Mouse (Mus musculus) hindbrain, embryonic 13.5 days (tissue): Measurements from ENCODE around the gene Gnaq. TPM values are rescaled to one million over a fixed set of nuclear protein-coding genes. Genes with fewer than 3 reads are reported as not detected.
"Not testable (repeated sequence)": the region's sequence is repeated elsewhere in the genome, so short reads cannot be mapped to it uniquely, and the experiment has no call there.

ENCODE experiments used
- ATAC-seq: fragments of 200-750 bp; cut with Nextera tagmentation; 2 replicates; pipeline ENCODE4 v1.8.0; 2017; ENCODE audit warnings: moderate TSS enrichment; ENCODE audit not compliant: low FRiP score
- H3K27ac ChIP-seq: fragments of 300-500 bp; sonication (generic); 2 replicates; pipeline ENCODE4 v1.5.1; 2015; ENCODE audit warnings: inconsistent platforms, mild to moderate bottlenecking, moderate library complexity
- H3K27me3 ChIP-seq: fragments of 300-500 bp; sonication (generic); 2 replicates; pipeline ENCODE4 v1.6.1; 2015; ENCODE audit warnings: mild to moderate bottlenecking, inconsistent platforms
- H3K36me3 ChIP-seq: fragments of 300-500 bp; sonication (generic); 2 replicates; pipeline ENCODE4 v1.6.1; 2015; ENCODE audit warnings: mild to moderate bottlenecking, inconsistent platforms
- H3K4me1 ChIP-seq: fragments of 300-500 bp; sonication (generic); replicated peaks from 2 replicates; pipeline ENCODE4 v1.6.1; 2015; ENCODE audit warnings: inconsistent platforms
- H3K4me2 ChIP-seq: fragments of 300-500 bp; sonication (generic); 2 replicates; pipeline ENCODE4 v1.6.1; 2015; ENCODE audit warnings: inconsistent platforms, mild to moderate bottlenecking, moderate library complexity
- H3K4me3 ChIP-seq: fragments of 300-500 bp; sonication (generic); 2 replicates; pipeline ENCODE4 v1.5.1; 2015; ENCODE audit warnings: mild to moderate bottlenecking, inconsistent platforms
- H3K9ac ChIP-seq: fragments of 300-500 bp; sonication (generic); 2 replicates; pipeline ENCODE4 v1.6.1; 2015; ENCODE audit warnings: mild to moderate bottlenecking, inconsistent platforms
- H3K9me3 ChIP-seq: fragments of 300-500 bp; sonication (generic); 2 replicates; pipeline ENCODE4 v1.6.1; 2016; ENCODE audit warnings: inconsistent platforms
- WGBS: fragments of 180-500 bp; shearing (Covaris S2); methylation state at CpG from one replicate; pipeline ENCODE4 v1.1.7; 2015; 5-methylcytosine and 5-hydroxymethylcytosine counted together
- polyA plus RNA-seq: library from polyadenylated mRNA; unstranded; fragments of >200 nt; fragmentation: Nextera tagmentation; extraction: Ambion mirVana; gene quantifications from 2 replicates; pipeline ENCODE4 v1.2.1, GENCODE M21; 2015

Gene Gnaq
- polyA plus RNA-seq, 1 experiment from 2014 or later, result 79.8 TPM

DNA sequence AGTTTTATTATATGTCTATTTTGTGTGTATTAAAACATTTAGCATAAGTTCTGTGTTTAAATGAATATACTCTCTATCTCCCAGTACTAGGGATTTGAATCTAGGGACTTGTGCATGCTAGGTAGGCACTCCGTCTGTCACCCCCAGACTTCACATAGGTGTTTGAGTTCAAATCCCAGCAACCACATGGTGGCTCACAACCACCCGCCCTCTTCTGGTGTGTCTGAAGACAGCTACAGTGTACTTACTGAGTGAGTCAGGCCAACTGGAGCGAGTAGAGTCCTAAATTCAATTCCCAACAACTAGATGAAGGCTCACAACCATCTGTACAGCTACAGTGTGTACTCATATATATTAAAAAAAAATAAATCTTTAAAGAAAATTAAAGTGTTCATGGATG is 21.2 kb downstream of the Gnaq start:
- no peak for ATAC-seq
- peaks cover 9% of the 10 kb centered on the region for H3K4me1 ChIP-seq
- no peak overlapping the region for H3K4me2 ChIP-seq
- H3K27ac ChIP-seq, result no peak overlapping the region
- H3K36me3 ChIP-seq, result no peaks in the 10 kb centered on the region
- H3K4me3 ChIP-seq, result no peak overlapping the region
- WGBS, result 95% methylated on average over 3 of the region's 3 CpGs
- H3K9ac ChIP-seq, result no peak overlapping the region
- H3K27me3 ChIP-seq, result no peaks in the 10 kb centered on the region
- no peaks in the 10 kb centered on the region for H3K9me3 ChIP-seq

DNA sequence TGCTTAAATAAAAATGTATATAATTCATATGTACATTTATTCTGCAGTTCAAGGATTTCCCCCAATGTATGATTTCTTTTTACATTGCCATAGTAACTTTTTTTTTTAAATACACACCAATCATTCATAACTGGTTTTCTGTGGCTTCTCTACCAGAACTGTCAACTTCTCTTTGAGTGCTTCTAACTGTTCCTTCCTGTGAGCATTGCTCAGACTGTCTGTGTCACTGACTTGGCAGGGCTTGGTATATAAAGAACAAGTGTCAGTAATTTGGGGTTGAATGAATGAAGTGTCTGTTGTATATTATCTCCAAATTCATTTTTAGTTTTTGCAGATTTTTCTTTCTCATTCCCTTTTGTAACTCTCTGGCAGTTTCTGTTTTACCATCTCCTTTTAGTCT is 21.8 kb downstream of the Gnaq start:
- Histone ChIP-seq H3K4me2 (no peak overlapping the region), H3K27ac (no peak overlapping the region), H3K9ac (no peak overlapping the region), H3K9me3 (no peaks in the 10 kb centered on the region), H3K4me1 (peaks cover 11% of the 10 kb centered on the region), H3K36me3 (no peaks in the 10 kb centered on the region), H3K4me3 (no peak overlapping the region), H3K27me3 (no peaks in the 10 kb centered on the region)
- ATAC-seq, result no peak

DNA sequence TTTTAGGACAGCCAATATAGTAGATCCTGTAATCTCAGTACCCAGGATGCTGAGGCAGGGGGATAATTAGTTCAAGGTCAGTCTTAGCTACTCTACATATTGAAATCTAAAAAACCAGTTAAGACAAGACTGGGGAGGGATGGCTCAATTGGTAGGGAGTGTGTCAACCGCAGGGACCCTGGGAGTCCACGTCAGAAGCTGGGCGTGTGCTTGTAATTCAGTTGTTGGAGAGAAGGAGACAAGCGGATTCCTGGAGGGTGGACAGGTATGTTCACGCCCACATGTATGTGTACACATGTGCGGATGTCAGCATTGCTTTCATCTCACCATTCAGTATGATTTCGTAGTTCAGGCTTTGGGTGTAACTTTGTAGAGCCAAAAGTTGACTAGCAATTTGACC is 24.5 kb downstream of the Gnaq start:
- no peak overlapping the region for H3K27ac ChIP-seq
- no peaks in the 10 kb centered on the region for H3K27me3 ChIP-seq
- no peak for ATAC-seq
- no peaks in the 10 kb centered on the region for H3K9me3 ChIP-seq
- no peaks in the 10 kb centered on the region for H3K36me3 ChIP-seq
- H3K9ac ChIP-seq, result no peak overlapping the region
- no peak overlapping the region for H3K4me3 ChIP-seq
- 96% methylated on average over 7 of the region's 7 CpGs for WGBS
- H3K4me2 ChIP-seq, result no peak overlapping the region
- H3K4me1 ChIP-seq, result peaks cover 17% of the 10 kb centered on the region

DNA sequence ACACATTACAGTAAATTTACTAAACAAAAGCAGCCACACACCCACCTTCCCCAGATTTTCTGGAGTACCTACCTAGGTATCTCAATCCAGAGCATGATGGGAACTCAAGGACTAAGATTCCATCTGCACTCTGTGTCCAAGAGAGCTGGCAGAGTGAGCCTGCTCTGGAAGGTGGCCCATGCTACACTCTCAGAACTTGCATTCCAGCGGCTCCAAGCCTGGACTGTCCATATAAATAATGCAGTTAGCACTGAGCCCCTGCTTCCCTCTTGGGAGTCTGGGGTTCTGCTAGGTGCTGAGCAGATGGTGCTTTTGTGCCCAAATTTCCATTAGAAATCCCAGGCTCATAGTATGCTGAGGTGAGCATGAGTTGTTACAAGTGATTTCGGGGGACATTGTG is 28.1 kb downstream of the Gnaq start:
- 60% methylated on average over 2 of the region's 2 CpGs for WGBS
- Histone ChIP-seq H3K4me1 (peaks cover 23% of the 10 kb centered on the region), H3K9ac (no peak overlapping the region), H3K9me3 (no peaks in the 10 kb centered on the region), H3K36me3 (no peaks in the 10 kb centered on the region), H3K27ac (no peak overlapping the region), H3K4me3 (no peak overlapping the region), H3K4me2 (no peak overlapping the region), H3K27me3 (no peaks in the 10 kb centered on the region)
- peak; percentile 19 for ATAC-seq

DNA sequence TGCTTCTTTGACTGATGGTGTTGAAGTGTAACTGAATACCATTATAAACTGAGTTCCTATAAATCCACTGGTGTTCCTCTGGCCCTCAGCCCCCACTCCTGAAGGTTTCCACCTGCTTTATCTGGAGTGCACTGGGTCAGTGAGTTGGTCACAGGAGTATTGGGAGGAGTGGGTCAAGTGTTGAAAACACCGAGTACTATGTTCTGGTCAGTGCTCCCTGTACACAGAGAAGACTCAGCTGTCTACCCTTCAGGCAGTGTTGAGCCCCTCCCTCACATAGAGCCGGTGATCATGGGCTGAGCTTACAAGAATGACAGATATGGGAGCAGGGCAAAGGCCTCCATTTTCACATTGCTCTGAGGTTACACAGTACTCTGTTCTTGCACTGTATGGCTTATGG is 28.6 kb downstream of the Gnaq start:
- peak; percentile 57 for ATAC-seq
- Histone ChIP-seq H3K9ac (no peak overlapping the region), H3K9me3 (no peaks in the 10 kb centered on the region), H3K36me3 (no peaks in the 10 kb centered on the region), H3K4me2 (no peak overlapping the region), H3K4me1 (peaks cover 25% of the 10 kb centered on the region), H3K4me3 (no peak overlapping the region), H3K27me3 (no peaks in the 10 kb centered on the region), H3K27ac (no peak overlapping the region)
- 66% methylated on average over 2 of the region's 2 CpGs for WGBS

DNA sequence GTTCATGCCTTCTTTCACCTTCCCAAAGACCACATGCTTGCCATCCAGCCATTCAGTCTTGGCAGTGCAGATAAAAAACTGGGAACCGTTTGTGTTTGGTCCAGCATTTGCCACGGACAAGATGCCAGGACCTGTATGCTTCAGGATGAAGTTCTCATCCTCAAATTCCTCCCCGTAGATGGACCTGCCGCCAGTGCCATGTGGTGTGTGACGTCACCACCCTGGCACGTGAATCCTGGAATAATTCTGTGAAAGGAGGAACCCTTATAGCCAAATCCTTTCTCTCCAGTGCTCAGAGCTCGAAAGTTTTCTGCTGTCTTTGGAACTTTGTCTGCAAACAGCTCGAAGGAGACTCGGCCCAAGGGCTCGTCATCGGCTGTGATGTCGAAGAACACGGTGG is 31.8 kb downstream of the Gnaq start:
- H3K9ac ChIP-seq, H3K4me2 ChIP-seq, H3K4me3 ChIP-seq, ATAC-seq, H3K9me3 ChIP-seq, H3K36me3 ChIP-seq, H3K27me3 ChIP-seq, H3K27ac ChIP-seq: not testable (repeated sequence)
- H3K4me1 ChIP-seq, result peaks cover 45% of the 10 kb centered on the region
- 92% methylated on average over 13 of the region's 13 CpGs for WGBS

DNA sequence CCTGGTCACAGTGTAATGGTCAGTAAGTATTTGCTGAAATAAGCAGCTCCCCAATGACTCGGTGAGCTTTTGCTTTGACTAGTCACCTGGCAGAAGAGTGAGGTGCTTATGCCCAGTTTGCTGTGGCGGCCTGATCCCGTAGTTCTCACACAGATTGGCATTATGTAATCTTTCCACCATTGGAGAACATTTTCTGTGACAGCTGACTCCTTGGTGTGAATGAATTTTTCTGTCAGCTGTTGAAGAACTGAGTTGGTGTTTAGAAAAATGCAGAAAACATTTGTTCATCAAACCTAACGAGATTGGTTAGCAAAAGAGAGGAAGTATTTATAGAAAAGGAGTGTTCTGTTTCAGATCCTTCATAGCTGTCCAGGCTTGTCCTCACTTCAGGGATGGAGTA is 34.6 kb downstream of the Gnaq start:
- Histone ChIP-seq H3K4me3 (no peak overlapping the region), H3K4me1 (peaks cover 45% of the 10 kb centered on the region), H3K9ac (no peak overlapping the region), H3K27me3 (no peaks in the 10 kb centered on the region), H3K27ac (no peak overlapping the region), H3K4me2 (no peak overlapping the region), H3K36me3 (no peaks in the 10 kb centered on the region), H3K9me3 (no peaks in the 10 kb centered on the region)
- no peak for ATAC-seq
- 82% methylated on average over 4 of the region's 4 CpGs for WGBS

DNA sequence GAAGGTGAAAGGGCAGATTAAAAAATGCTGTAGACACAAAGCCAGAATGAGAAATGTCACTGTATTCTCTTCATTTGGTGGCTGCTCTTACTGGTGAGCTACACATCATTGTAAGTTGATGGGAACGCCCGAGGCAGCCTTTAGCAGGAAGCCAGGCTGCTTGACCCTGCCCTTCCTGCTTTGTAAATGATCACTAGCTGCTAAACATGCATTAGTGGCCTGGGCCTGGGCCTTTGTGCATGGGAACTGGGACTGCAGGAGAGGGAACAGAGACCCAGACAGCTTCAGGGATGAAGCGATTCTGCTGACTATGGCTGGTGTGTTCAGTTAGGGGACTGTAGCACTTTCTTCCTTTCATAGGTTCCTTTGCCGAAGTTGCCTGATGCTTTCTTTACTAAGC is 35.6 kb downstream of the Gnaq start:
- peak; percentile 65 for ATAC-seq
- Histone ChIP-seq H3K9ac (no peak overlapping the region), H3K4me3 (no peak overlapping the region)

DNA sequence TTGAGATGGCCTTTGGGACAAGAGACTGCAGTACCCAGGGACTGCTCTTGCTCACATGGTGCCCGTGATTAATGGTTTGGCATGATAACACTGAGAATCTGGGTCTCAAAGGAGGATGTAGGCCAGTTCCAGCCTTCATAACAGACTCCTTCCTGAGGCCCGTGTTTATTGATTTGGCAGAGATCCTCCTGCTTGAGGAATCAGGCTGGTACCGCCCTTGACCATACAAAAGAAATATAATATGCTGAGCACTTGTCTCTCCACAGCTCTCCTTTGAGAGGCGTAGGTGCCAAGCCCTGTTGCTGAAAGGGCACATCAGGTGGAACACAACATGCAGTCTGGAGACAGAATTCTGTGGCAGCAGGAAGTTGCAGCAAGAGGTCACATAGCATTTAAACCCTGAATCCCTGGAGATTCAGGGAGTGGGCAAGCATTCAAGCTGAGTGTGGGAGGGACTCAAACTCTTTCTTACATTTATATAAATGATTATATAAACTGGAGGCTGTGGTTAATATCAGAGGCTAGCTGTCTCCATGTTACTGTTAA is 36.1 kb downstream of the Gnaq start:
- H3K27me3 ChIP-seq, result no peaks in the 10 kb centered on the region
- peaks cover 54% of the 10 kb centered on the region for H3K4me1 ChIP-seq
- H3K4me3 ChIP-seq, result no peak overlapping the region
- ATAC-seq, result peak; percentile 65
- peak overlapping the region; percentile 83 for H3K27ac ChIP-seq
- H3K9ac ChIP-seq, result peak overlapping the region; percentile 24; the same call in 1 of the 2 replicates
- WGBS, result 18% methylated on average over 4 of the region's 4 CpGs
- no peaks in the 10 kb centered on the region for H3K36me3 ChIP-seq
- no peaks in the 10 kb centered on the region for H3K9me3 ChIP-seq
- 0 out of 2 replicates have a peak overlapping the region, but pooled peaks have one; percentile 11 for H3K4me2 ChIP-seq

More for the DNA sequence above, 35.6 kb downstream of the Gnaq start:
- Histone ChIP-seq H3K27ac (peak overlapping the region; percentile 83), H3K4me2 (peak overlapping the region; percentile 11; the same call in 1 of the 2 replicates), H3K4me1 (peaks cover 49% of the 10 kb centered on the region), H3K9me3 (no peaks in the 10 kb centered on the region), H3K27me3 (no peaks in the 10 kb centered on the region), H3K36me3 (no peaks in the 10 kb centered on the region)
- WGBS, result 18% methylated on average over 4 of the region's 4 CpGs

DNA sequence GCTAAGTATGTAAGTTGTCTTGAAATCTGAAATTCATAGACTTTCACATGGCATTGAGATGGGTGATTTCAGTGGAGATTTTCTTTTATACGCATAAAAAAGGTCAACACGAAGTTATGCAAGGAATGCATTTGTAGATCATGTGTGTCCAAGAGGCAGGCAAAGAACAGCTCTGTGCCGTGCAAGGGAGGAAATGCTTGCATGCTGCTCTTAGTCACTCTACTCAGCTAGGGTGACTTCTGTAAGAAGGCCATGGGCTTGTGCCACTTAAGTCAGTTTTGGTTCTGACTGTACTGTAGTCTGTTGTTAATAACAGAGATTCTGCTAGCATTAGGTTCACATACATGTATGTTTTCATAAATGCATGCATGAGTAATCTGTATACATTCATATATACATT is 38.1 kb downstream of the Gnaq start:
- H3K27me3 ChIP-seq, result no peaks in the 10 kb centered on the region
- no peak overlapping the region for H3K27ac ChIP-seq
- H3K4me3 ChIP-seq, result no peak overlapping the region
- no peak overlapping the region for H3K9ac ChIP-seq
- H3K4me2 ChIP-seq, result no peak overlapping the region
- ATAC-seq, result no peak
- peaks cover 53% of the 10 kb centered on the region for H3K4me1 ChIP-seq
- 75% methylated on average over 3 of the region's 3 CpGs for WGBS
- H3K36me3 ChIP-seq, result no peaks in the 10 kb centered on the region
- no peaks in the 10 kb centered on the region for H3K9me3 ChIP-seq

DNA sequence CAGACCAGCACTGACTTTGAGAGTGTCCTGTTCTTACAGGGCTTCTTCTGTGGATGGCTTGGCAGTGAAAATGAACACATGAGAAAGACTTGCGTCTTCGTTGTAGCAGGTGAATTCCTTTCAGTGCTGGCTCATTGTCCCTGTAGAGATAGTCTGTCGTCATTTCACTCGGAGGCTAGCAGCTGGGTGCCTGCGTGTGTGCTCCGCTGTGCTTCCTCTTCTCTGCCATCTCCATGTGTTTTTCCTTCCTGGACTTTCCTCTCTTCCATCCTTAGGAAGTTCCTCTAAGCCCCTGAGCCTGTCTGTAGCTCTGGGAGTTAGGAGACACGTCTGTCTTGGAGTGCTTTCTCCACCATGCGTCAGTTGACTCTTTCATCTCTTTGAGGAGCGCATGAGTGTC is 41.1 kb downstream of the Gnaq start:
- Histone ChIP-seq H3K4me3 (no peak overlapping the region), H3K4me2 (no peak overlapping the region), H3K36me3 (0 out of 2 replicates have a peak, but pooled peaks cover 2% of the 10 kb centered on the region), H3K9ac (no peak overlapping the region), H3K27me3 (no peaks in the 10 kb centered on the region), H3K27ac (no peak overlapping the region), H3K4me1 (peaks cover 57% of the 10 kb centered on the region), H3K9me3 (no peaks in the 10 kb centered on the region)
- WGBS, result 41% methylated on average over 9 of the region's 9 CpGs
- no peak for ATAC-seq

DNA sequence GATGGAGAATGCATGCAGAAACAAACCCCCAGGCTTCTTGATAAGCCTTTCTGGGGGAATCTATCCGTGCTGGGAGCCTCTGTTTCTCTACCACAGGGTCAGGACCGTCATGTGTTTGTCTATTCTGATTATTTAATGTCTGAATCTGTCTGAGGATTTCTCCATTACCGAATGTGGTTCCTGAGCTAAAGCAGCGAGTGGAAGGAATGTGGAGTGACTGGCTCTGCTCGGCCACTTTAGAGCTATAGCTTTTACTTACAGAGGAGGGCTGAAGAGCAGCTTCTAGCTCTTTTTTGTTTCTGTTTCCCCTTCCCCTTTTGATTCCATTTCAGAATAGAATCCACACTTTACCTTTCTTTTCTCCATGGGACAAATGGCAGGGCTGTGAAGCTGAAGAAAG is 43.8 kb downstream of the Gnaq start:
- Histone ChIP-seq H3K4me1 (peaks cover 58% of the 10 kb centered on the region), H3K36me3 (0 out of 2 replicates have a peak, but pooled peaks cover 2% of the 10 kb centered on the region), H3K9ac (no peak overlapping the region), H3K4me2 (no peak overlapping the region), H3K27ac (no peak overlapping the region), H3K9me3 (no peaks in the 10 kb centered on the region), H3K4me3 (no peak overlapping the region), H3K27me3 (no peaks in the 10 kb centered on the region)
- ATAC-seq, result no peak
- 72% methylated on average over 5 of the region's 5 CpGs for WGBS

DNA sequence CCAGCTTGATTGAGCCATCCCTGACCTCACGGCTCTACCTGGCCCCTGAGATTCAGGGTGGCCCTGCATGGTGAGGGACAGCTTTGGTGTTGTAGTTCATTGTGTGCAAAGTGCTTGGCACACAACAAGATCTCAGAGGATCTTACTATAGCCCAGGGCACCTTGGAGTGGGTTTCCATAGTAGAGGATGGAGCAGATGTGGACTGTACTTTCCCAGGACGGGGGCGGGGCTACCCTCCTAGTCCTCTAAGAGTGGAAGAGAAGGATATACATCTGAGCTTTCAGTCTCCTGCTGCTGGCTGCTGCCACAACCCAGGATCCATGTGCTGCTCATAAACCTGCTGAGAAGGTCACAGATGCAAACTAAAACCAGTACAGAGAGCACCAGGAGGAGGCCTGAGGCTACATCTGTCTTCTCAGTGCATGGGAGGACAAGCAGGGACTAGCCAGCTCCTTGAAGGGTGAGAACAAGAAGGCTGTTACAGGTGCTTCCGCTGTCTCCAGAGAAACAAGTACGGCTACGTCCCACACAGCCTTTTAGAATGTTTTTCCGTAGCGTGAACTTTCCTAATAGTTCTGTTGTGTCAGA is 44.6 kb downstream of the Gnaq start:
- Histone ChIP-seq H3K27ac (no peak overlapping the region), H3K4me2 (no peak overlapping the region), H3K9me3 (no peaks in the 10 kb centered on the region), H3K36me3 (0 out of 2 replicates have a peak, but pooled peaks cover 2% of the 10 kb centered on the region), H3K9ac (no peak overlapping the region), H3K4me3 (no peak overlapping the region), H3K4me1 (peaks cover 65% of the 10 kb centered on the region), H3K27me3 (no peaks in the 10 kb centered on the region)
- peak; percentile 26; the same call in 1 of the 2 replicates for ATAC-seq
- 96% methylated on average over 8 of the region's 8 CpGs for WGBS
